Mouse (Mus musculus): ENCODE results near the gene Zmynd15.

Gene Zmynd15

GRCm38 (mm10) chr11:70499566-70500475, 40.6 kb downstream of the Zmynd15 start:
- in situ Hi-C loops (cut with MboI; ENCODE audit: unreplicated experiment in 2 of 2) = loop anchor here (5.0 to 25.0 kb wide), 4 partner anchors 38 to 1038 kb away; partner anchors contain the start of genes 0610010K14Rik (in 2 of the 2), Bcl6b (in 2 of the 2), Gm21988 (in 2 of the 2) and Rnasek (in 2 of the 2)

DNA sequence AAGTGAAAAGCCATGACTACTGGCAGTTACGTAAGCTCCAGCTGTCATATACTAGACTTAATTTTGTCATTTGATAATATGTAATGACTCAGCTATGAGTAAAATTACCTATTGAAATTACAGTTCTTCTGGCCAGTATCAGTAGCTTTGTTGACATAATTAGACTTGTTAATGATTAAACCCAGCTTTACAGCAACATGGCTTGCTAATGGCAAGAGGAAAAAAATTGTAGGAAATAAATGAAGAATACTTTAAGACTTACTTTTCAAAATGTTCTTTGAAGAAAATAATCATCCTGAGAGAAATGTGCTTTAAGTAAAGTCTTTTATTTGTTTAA, 41.2 kb downstream of the Zmynd15 start:
- in situ Hi-C loops (cut with MboI; ENCODE audit: unreplicated experiment in 2 of 2) = loop anchor here (5.0 to 25.0 kb wide), 2 partner anchors 38 to 263 kb away; partner anchors contain the start of genes 0610010K14Rik (in 2 of the 2), Bcl6b (in 2 of the 2), Gm21988 (in 2 of the 2) and Rnasek (in 2 of the 2)

GRCm38 (mm10) chr11:70502018-70502417, 42.8 kb downstream of the Zmynd15 start:
- in situ Hi-C loops (cut with MboI; ENCODE audit: unreplicated experiment in 2 of 2) = loop anchor here (5.0 to 25.0 kb wide), 2 partner anchors 40 to 265 kb away; partner anchors contain the start of genes 0610010K14Rik (in 2 of the 2), Bcl6b (in 2 of the 2), Gm21988 (in 2 of the 2) and Rnasek (in 2 of the 2)

DNA sequence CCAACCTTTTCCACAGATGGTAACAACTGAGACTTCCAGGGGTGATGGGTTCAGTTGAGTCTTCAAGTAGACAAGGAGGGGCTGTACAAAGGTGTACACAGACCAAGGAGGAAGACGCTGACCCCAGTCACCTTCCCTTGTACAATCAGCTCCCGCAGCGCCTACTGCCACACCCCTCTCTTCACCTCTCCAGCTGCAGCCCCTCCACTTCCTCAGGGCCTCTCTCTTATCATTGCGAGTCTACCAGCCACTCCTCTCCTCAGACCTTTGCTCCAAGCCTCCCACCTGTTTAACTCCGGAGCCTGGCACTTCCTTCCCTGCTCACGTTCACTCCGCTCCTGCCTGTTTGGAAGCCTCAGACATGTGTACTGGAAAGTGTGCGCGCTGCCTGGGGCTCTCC, 45.7 kb downstream of the Zmynd15 start, which contains the start of gene Tm4sf5:
Tm4sf5 (plus strand) TSS at position 275 of the 400 bp plus-strand sequence.
- in situ Hi-C loops (cut with MboI; ENCODE audit: unreplicated experiment in 2 of 2) = loop anchor here (5.0 to 25.0 kb wide), 3 partner anchors 43 to 268 kb away; partner anchors contain the start of genes 0610010K14Rik (in 2 of the 2), Arrb2 (in 2 of the 2), Bcl6b (in 2 of the 2) and Gm21988 (in 2 of the 2)

DNA sequence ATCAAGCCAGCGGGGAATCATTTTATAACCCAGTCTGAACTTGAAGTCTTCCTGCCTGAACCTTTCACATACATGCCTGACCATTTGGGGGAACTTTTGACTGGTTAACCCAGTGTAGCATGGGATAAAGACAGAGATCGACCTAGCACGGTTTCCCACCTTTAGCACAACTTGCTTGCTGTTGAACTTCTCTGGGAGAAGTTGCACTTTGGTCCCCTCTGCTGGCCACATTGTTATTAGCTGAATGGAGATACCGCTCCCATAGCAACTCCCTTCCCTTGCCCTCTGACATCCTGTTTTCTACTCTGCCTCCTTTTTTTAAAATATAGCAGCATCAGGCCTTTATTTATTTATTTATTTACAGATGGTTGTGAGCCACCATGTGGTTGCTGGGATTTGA, 47.2 kb downstream of the Zmynd15 start:
- in situ Hi-C loops (cut with MboI; ENCODE audit: unreplicated experiment in 2 of 2) = loop anchor here (5.0 to 25.0 kb wide), 2 partner anchors 74 to 269 kb away; partner anchors contain the start of genes 0610010K14Rik (in 2 of the 2), Arrb2 (in 2 of the 2), Bcl6b (in 2 of the 2) and Gm21988 (in 2 of the 2)

DNA sequence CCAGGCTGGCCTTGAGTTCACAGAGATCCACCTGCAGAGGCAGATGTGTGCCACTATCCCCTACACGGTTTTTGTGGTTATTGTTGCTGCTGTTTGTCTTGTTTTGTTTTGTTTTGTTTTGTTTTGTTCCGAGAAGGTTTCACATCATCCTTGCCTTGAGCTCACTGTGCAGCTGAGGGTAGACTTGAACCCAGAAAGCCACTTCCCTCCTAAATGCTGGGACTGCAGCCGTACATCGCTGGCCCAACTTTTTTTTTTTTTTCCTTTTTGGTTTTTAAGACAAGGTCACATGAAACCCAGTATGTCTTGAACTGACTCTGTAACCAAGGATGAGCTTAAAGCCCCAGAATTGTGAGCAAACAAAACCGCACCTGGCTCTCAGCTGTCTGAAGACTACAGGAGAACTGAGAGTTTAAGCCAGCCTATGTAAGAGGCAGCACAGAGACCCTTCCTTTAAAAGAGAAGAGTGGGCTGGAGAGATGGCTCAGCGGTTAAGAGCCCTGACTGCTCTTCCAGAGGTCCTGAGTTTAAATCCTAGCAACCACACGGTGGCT, 47.8 kb downstream of the Zmynd15 start:
- in situ Hi-C loops (cut with MboI; ENCODE audit: unreplicated experiment in 2 of 2) = loop anchor here (5.0 to 25.0 kb wide), 2 partner anchors 75 to 270 kb away; partner anchors contain the start of genes 0610010K14Rik (in 2 of the 2), Arrb2 (in 2 of the 2), Bcl6b (in 2 of the 2) and Gm21988 (in 2 of the 2)

DNA sequence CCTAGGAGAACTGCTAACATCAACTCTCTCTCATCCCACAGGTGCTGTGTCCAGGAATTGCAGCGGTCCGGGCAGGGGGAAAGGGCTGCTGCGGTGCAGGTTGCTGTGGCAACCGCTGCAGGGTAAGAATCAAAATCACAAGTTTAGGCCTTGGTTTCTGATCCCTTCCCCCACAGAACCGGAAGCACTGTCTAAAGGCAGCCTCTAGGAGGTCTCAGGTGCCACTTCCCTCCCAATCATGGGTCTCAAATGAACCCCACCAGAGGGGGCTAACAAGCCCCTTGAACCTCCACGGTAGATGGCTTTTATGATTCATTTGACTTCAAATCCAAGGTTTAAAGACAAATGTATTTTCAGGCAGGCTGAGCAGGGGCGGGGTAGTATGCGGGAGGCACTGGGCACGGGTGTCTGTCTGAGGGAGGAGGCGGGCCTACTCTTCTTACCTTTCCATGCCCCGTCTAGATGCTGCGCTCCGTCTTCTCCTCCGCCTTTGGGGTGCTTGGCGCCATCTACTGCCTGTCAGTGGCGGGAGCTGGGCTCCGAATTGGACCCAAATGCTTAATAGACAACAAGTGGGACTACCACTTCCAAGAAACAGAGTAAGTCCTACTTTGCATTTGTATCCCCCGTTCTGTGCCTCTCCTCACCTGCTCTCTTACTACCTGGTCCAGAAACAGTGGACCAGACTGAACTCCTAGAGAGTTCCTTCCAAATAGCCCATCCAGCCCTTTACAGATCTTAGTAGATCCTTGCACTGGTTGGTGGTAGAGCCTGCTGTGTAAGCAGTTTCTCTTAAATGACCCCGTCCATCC, 50.7 kb downstream of the Zmynd15 start:
- in situ Hi-C loops (cut with MboI; ENCODE audit: unreplicated experiment in 2 of 2) = loop anchor here (5.0 to 25.0 kb wide), 2 partner anchors 78 to 273 kb away; partner anchors contain the start of genes 0610010K14Rik (in 2 of the 2), Arrb2 (in 2 of the 2), Bcl6b (in 2 of the 2) and Gm21988 (in 2 of the 2)

DNA sequence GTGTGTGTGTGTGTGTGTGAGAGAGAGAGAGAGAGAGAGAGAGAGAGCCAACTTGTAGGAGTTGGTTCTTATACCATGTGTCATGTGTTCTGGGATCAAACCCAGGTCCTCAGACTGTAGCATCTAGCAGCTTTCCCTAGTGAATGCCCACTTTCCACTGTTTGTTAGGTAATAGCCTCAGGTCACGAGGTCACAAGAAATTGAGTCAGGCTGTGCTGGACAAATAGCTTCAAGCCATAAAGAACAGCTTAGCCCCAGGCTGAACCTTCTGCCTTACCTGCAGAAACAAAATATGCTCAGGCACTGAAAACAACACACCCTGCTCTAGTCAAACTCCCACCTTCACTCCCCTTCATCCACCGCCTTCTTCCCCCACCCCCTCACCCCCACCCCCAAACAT, 52.0 kb downstream of the Zmynd15 start:
- in situ Hi-C loops (cut with MboI; ENCODE audit: unreplicated experiment in 2 of 2) = loop anchor here (25.0 kb wide), 1 partner anchor 274 kb away; the partner anchor contains the start of genes 0610010K14Rik (in 2 of the 2), Bcl6b (in 2 of the 2), Gm21988 (in 2 of the 2) and Rnasek (in 2 of the 2)

- in situ Hi-C loops (cut with MboI; ENCODE audit: unreplicated experiment in 2 of 2) = loop anchor here (25.0 kb wide), 1 partner anchor 275 kb away; the partner anchor contains the start of genes 0610010K14Rik (in 2 of the 2), Bcl6b (in 2 of the 2), Gm21988 (in 2 of the 2) and Rnasek (in 2 of the 2)
Observed at GRCm38 (mm10) chr11:70511825-70512224, 52.6 kb downstream of the Zmynd15 start.

- in situ Hi-C loops (cut with MboI; ENCODE audit: unreplicated experiment in 2 of 2) = loop anchor here (25.0 kb wide), 1 partner anchor 276 kb away; the partner anchor contains the start of genes 0610010K14Rik (in 2 of the 2), Bcl6b (in 2 of the 2), Gm21988 (in 2 of the 2) and Rnasek (in 2 of the 2)
Observed at GRCm38 (mm10) chr11:70512709-70513342, 53.6 kb downstream of the Zmynd15 start.

GRCm38 (mm10) chr11:70513520-70513919, 54.3 kb downstream of the Zmynd15 start:
- in situ Hi-C loops (cut with MboI; ENCODE audit: unreplicated experiment in 2 of 2) = loop anchor here (25.0 kb wide), 1 partner anchor 276 kb away; the partner anchor contains the start of genes 0610010K14Rik (in 2 of the 2), Bcl6b (in 2 of the 2), Gm21988 (in 2 of the 2) and Rnasek (in 2 of the 2)

DNA sequence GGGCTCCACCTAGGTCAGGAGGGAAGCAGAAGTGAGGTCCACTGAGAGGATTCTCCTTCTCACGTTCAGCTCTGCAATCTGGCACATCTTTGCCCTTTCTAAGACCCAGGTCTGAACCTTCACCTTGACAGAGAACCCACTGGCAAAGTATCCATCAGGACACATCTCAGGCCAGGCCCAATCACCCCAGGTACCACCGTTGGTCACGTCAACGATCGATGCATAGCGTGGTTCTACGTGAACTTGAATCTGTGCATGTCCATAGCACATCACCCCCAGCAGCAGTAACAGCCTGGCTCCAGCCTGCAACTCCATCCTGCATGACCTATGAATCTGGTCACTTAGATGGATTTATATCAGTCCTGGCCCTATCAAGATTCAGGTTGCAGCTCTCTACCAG, 55.1 kb downstream of the Zmynd15 start, which contains the start of gene Vmo1:
Vmo1 (minus strand) TSS at position 329 of the 400 bp plus-strand sequence.
- in situ Hi-C loops (cut with MboI; ENCODE audit: unreplicated experiment in 2 of 2) = loop anchor here (25.0 kb wide), 1 partner anchor 277 kb away; the partner anchor contains the start of genes 0610010K14Rik (in 2 of the 2), Bcl6b (in 2 of the 2), Gm21988 (in 2 of the 2) and Rnasek (in 2 of the 2)
